Mouse (Mus musculus) fibroblast of lung, adult 2 months (primary cell): ENCODE measurements around the gene Kyat3.
"Not testable (repeated sequence)": the region's sequence is repeated elsewhere in the genome, so short reads cannot be mapped to it uniquely, and the experiment has no call there.

Experiments used
- DNase-seq: peaks from one replicate; pipeline ENCODE4 v3.0.0-alpha.2; 2011; ENCODE audit warnings: low read depth

The Kyat3 gene

DNA sequence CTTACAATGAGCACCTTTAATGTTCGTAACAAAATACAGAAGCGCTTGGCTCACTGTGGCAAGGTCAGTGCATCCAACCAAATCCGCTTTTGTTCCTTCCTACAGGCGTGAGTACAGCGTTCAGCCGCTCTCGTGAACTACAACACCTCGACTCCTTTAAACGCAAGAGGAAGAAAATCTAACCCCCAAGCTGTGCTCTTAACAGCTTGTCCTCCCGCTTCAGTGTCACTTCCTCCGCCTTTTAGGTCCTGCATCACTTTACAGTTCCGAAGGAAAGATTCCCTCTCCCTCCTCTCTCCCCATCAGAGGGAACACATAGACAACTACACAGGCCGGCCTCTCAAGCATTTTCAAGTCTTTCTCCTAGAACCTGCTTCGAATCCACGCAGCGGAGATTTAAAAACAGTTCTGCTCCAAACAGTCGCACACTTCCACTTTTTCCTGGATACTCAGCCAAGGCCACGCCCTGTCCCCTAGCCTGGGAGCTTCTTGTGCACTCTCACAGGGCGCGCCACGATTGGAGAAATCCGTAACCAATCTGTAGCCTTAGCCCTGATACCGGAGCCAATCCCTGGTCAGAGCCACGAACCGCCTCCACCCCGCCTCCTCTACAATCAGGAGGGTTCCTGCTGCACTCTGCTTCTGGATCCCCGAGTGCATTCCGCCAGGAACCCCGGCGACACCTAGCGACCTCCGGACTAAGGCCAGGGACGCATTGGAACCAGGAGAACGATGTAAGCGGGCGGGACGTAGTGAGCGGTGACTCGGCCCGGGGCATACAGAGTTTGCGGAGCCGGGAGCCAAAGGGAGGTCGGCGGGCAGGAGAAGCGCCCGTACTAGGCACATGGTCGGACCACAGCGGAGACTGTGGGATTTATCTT is at the start of gene Kyat3:
TSS of gene Kyat3 (plus strand) at position 610 of the 881 bp plus-strand sequence.
- peak; percentile 88 for DNase-seq

DNA sequence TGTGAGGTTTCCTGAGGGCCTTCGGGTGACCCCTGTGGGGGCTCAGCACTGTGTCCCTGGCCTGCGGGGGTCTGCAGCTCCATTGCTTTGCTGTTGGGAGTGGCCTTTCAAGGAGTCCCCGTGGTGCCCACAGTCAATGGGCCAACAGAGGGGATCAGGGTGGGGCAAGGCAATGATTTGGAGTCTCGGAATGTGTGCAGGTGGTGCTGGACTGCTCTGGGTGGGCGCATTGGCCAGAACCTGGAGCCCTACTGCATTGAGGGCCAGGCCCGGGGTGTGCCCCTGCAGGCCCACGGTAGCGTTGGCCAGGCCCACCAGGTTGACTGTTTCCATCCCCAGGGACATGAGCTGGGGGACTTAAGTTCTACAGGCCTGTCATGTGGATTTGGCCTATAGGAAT is 36.1 kb upstream of the Kyat3 start:
- DNase-seq: no peak

DNA sequence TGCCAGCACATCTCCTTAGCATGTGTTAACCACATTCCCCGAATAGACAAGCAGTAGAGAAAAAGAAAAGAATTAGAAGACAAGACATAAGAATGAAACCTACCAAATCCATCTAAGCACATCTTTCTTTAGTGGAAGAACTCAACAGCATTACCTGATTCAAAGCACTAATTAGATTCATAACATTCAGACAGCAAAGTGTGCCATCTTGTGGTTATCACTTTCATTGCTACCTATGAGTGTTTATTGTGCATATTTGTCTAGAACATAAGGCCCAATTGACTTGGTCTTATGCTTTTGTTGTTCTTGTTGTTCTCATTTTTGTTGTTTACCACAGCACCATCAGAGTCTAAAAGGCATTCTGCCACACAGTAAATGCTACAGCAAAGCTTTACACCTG is 26.2 kb upstream of the Kyat3 start:
- peak; percentile 13 for DNase-seq

DNA sequence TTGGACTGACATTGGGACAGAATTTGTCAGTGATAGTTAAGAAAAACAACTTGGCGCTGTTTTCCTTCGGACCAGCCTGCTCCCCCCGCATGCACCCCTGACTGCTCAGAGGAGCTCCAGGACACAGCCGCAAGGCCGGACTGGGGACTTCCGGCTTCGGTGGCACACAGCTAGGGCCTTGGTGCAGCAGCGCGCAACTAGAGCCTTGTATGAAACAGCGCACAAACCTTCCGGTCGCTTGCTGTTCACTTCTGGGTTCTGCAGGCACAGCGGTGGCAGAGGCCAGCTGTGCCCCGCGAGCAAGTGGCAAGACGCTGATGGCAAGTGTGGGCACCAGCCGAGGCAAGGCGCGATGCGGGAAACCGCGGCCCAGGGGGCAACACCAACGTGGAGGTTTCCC is 12.9 kb upstream of the Kyat3 start:
- DNase-seq: no peak

DNA sequence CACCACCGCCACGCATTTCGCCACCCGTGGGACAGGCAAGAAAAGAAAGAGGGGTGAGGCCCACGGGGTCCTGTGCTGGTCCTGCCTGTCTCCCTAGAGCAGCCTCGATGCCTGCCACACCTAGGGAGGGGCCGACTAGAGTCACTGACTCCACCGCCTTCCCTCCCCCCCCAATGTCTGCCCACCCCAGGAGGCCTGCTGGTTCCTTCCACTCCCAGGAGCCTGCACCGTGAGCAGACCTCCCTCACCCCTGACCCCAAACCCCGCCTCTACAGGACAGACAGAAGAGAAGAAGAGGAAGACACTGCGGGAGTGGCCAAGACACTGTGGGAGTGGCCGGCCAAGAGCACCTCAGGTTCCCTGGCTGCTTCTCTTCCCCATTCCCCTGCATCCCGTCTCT is 12.5 kb upstream of the Kyat3 start:
- no peak for DNase-seq

DNA sequence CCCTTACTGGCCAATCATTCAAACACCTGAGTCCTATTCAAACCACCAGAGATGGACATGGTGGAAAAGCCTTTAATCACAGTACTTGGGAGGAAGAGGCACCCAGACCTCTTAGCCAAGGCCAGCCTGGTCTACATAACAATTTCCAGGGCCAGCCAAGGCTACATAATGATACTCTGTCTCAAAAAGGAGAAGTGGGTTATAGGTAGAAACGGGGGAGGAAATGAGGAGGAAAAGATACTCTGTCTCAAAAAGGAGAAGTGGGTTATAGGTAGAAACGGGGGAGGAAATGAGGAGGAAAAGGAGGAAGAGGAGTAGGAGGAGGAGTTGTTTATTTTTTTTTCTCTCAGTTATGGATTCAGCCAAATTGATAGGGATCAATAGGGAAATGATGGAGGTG is 4.3 kb upstream of the Kyat3 start:
- no peak for DNase-seq

DNA sequence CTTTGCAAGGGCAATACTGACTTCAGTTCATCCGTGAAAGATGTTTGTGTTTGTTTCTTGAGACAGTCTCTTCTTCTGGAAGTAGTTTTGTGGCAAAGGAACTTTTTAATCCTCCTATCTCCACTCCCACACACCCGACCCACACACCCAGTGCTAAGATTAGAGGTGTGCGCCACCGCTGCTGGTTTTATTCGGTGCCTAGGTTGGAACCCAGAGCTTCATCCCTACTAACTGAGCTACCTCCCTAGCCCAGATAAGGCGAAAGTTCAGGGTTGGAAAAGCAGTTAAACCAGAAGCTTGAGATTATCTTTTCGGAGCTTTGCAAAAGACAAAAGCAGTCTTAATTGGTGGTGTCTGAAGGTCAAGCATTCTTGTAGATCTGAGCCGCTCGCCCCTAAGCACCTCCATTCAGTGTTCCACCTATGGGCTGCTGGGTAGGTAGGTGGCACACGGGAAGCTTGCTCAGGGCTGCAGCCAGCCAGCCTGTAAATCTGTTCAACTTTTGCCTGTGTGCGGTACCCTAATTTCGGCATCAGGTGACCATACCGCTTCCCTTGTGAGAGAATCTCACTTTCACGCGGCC is 647 bp downstream of the Kyat3 start:
- DNase-seq: no peak

DNA sequence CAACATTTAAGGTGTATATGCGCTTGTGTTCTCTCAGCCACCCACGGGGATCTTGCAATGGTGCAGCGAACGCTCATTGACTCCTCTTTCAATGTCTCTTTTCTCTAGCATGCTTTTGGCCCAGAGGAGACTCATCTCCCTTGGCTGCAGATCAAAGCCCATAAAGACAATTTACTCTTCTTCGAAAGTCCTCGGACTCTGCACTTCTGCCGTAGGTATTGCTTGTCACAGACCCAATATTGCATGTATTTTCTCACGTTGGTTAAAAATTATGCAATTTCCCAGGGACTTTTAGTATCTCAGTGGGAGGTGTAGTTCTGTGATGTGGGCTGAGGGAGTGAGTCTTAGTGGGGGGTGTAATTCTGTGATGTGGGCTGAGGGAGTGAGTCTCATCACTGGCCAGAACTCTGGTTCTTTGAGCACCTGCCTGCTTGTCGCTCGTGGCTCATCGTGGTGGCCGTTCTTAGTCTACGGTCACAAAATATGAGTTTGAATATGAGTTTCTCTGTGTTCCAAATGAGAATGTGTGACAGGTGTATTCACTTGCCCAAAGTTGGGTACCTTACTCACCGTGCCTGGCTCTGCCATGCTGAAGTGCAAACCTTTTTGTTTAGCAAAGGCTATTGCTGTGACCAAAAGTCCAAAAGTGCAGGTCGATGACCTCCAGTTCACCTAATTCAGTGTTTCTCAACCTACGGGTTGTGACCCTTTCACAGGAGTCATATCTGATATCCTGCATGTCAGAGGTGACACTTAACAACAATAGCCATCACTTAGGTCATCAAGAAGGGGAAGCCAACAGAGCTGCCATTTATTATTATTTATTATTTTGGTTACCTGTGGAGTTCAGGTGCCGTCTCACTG is 6.0 kb downstream of the Kyat3 start:
- no peak for DNase-seq

DNA sequence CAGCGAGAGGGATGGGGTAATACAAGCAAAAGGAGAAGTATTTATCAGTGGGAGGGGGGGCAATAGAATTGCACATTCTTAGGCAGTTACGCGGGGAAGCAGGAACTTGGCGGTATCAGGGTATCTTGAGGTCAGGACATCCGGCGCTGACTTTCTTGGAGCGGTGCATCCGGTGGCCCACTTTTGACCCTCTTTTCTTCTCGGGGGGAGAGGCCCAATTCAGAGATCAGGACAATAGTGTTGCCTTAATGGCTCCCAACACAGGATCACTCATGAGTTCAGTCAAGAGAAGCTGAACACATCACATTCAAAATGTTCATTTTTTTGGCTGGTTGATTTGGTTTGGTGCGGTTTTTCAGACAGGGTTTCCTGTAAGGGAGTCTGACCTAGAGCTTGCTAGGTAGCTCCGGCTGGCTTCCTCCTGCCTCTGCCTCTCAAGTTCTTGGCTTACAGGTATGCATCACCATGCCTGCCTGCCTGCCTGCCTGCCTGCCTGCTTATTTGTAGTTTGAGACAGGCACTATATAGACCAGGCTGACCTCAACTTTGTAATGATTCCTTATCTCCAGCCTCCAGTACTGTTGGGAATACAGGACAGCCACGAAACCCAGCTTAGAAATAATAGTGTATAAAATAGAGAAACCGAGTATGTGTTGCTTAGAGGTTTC is 7.5 kb downstream of the Kyat3 start:
- DNase-seq: not testable (repeated sequence)

DNA sequence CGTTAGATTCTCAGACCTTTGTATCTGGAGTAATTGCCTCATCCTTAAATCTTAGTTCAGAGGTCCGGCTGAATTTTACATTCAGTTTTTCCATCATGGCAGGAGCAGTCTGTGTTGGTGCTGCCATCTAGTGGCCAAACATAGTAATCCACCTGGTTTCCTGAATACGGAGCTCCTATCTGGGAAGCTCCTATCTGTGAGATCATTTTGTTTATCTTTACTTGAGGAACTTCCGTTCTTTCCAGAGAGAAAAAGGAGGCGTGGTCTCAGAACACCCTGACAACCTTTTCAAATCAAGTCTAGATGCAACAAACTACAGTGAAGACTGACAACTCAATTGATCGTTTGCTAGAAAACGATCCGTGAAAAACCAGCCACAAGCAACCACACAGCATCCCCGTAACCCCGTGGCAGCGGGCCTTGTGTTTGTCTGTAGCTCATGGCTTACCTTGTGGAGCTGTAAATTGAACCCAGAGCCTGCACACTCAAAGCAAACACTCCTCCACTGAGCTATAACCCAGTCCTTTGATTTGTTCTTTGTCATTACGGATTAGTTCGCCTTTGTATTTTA is 8.1 kb downstream of the Kyat3 start:
- DNase-seq: peak; percentile 38

DNA sequence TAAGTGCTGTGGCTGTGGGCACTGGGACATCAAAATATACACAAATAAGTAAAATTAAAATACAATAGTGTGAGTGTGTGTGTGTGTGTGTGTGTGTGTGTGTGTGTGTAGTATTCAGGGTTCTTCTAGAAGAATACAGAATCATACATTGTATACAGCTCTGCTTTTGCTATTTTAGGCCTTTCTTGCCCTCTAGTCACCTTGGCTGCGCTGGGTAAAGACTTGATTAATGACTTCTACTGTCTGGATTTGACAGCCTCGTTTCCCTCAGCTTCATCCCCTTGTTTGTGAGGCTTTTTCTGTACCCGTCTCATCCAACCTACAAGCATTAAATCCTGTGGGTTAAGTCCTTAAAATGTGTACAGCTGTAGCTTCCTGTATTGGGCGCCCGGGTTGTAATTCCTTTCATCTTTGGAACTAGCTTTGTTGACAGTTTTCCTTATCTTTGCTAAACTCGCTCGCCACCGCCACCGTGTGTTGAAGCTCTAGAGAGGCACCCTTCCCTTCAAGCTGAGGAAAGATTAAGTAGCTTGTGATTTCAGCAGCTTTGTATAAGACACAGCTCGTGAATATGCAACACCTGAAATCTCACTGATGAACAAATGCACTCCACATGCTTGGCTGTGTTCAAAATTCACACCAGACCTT is 9.6 kb downstream of the Kyat3 start:
- DNase-seq: peak; percentile 13

DNA sequence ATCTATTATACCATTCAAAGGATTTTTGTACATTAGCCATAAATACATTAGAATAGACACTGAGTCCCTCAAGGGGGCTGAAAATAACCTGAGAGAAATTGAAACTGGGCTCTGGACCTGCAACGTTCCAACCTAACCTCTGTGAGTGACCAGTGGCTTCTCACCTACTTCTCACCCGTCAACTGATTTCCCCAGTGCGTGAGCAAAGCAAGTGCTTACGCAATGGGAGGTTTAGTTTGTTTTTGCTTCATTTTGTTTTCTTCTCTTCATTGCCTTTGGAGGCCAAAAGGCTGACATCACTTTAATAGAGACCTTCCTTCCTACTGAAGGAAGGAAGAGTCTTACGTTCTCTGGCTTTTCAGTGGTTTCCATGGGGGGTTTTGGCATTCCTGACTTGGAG is 10.5 kb downstream of the Kyat3 start:
- DNase-seq: no peak

DNA sequence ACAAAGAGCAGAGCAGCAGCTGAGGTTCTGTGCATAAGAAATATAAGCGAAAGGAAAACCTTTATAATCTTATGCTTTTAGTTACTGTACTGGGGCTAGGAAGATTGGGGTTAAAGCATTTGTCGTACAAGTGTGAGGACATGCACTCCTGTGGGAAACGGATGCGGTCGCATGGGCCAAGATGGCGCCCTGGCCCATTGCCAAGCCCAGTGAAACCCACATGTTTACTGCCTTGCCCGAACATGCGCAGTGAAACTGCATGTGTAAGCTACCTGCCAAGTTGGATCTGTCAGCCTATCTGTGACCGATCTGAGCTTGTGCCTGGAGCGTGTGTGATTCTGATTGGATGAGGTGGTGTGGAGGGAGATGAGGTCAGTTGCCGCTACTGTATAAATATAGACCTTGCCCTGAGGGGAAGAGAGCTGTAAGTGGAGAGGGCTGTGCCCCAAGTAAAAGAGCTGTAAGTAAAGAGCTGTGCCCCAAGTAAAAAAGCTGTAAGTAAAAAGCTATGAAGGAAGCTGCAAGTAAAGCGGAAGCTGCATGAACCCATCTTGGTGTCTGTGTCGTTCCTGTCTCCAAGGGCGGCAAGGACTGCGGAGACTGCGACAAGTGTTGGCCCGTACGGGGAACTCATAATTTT is 11.7 kb downstream of the Kyat3 start:
- not testable (repeated sequence) for DNase-seq

DNA sequence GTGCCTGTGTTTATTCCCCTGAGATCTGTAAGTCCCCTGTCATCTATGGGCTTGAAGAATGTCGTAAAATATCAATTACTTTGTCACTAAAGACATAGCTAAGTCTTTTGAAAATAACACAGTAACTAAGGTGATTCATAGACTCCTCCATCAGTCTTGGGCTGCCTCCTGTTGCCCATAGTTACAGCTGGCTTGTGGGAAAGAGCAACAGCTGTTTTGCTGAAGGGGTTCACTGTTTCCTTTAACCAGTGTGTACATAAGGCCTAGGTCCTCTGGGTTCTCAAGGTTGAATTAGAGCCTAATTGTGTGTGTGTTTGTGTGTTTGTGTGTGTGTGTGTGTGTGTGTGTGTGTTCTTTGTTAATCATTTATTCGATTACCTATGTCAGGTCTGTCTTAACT is 24.6 kb downstream of the Kyat3 start:
- no peak for DNase-seq

DNA sequence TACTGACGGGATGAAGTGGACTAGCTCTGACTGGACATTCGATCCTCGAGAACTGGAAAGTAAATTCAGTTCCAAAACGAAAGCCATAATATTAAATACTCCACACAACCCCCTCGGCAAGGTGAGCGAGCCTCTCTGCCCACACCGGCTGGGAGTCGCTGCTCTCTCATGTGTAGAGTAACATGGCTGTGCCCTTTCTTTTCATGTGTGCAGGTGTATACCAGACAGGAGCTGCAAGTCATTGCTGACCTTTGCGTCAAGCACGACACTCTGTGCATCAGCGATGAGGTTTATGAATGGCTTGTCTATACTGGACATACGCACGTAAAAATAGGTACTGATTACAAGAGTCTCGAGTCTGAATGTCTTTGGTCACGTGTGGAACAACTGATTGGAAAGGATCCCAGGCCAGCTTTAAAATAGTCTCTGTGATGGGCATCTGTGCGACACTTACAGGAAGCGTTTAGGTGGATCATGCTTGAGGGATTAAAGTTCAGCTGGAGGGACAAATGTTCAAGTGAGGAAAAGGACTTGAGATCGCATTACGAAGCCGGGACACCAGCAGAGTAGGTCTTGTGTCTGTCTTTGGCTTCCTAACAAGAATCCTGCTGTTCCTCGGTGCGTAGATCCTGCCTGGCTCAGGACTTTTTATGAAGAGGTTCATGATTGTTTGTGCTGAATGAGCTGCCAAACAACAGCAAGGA is 25.3 kb downstream of the Kyat3 start:
- no peak for DNase-seq

DNA sequence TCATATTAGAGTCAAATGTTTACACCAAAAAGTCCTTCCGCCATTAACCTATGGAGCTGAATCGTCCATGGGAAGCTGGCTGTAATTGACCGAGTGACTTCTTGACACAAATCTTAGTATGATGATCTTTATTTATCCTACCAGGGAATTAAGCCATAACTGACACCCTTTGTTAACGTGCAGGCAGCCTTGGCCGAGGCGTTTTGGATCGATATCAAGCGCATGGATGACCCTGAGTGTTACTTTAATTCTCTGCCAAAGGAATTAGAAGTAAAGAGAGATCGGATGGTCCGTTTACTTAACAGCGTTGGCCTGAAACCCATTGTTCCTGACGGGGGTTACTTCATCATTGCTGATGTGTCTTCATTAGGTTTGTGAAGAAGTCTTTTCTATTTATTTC is 33.4 kb downstream of the Kyat3 start:
- DNase-seq: no peak

DNA sequence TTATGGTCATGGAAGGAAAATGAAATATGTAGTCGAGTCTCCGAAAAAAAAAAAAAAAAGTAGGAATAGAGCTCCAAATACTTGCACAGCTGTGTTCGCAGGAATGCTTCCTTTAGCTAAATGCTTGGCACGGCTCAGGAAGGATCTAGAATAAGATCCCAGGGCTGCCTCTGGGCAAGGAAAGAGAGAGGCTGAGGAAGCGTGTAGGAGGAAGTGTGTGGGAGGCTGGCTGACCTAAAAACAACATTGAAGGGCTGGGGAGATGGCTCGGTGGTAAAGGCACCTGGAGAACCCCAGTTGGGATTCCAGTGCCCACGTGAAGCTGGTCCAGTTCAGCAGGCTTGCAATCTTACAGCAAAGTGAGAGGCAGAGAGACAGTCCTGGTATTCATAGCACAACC is 40.0 kb downstream of the Kyat3 start:
- DNase-seq: peak; percentile 5

DNA sequence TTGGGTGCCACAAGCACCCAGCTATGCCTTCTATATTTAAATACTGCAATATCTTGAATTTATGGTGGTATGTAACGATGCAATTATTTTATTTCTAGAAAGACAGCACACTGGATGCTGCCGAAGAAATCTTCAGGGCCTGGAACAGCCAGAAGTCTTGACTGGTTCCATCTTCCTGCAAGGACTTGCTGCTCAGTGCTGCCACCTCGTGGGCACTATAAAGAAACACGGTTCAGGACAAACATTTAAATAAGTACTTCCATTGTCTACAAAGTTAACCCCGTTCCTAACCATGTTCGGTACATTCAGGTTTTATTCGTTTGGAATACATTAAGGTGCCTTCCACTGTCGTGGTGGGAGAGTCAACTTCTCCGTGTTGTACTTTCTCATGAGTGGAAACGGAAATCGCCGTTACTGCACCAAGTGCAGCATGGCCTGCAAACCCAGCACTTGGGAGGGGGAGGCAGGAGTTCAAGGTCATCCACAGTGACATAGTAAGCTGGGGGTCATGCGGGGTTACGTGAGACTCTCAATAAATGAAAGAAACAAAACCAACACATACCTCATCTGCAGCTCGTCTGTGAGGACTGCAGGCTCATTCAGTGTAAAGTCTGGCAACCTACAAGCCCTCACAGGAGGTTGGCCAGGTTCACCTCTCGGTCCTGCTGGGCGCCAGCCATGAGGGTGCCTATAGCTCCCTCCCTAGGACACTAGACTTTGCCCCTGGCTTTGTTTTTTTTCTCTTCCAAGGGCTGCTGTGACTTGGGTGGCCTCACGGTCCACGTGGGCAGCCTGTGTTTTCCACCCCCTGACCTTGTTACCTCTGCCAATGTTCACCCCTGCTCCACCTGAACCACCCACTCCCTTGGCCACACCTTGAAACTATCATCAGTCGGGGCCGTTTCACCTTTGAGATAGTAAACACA is 43.4 kb downstream of the Kyat3 start:
- DNase-seq: peak; percentile 52

DNA sequence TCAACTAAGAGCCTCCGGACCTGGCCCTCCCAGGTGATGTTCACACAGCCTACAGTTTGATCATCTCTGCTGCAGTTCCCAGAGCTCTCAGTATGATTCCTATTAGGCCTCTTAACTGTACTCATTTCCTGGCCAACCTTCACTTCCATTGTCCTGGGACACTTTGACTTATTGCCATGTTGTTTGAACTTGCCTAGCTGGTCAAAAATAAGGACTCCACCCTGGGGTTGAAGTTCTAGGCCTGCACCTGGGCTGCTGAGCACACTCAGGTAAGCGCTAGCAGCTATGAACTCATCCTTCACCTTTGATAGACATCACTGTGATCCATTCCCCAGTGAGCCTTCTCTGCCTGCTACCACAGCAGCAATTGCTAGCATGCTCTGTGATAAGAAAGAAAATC is 44.2 kb downstream of the Kyat3 start:
- DNase-seq: no peak
